Mouse (Mus musculus): ENCODE results near the gene Pnrc1. TPM values are rescaled to one million over a fixed set of nuclear protein-coding genes. Genes with fewer than 3 reads are reported as not detected.

The Pnrc1 gene
- polyA plus RNA-seq, 1 experiment from 2014 or later, result 95.0 TPM

DNA sequence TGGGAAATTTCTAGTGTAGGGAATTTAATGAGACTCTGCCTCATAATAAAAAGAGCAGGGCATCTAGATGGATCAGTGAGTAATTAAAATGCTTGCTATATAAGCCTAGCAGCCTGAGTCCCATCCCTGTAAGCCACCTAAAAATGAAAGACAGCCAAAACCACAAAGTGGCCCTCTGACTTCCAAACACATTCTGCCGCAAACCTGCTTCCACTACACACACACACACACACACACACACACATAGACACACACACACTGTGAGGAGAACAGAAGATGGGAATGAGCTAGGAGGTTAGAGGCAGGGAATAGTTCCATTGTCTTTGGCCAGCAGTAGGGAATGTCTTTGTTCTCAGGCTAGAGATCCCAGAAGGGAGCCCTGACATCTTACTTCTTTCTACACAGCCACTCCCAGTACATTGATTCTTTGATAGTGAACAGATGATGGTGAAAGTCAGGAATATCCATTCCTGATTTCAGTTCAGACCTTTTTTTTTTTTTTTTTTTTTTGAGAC, 40.2 kb downstream of the Pnrc1 start:
- H3K4me2 ChIP-seq, result no peak overlapping the region
- no peak overlapping the region for H3K4me3 ChIP-seq (ENCODE audit: low read depth, low read length)
- no peak overlapping the region; the same call in 1 of the 2 replicates for H3K27ac ChIP-seq (ENCODE audit: low read depth, low read length)
- no peaks in the 10 kb centered on the region for H3K9me3 ChIP-seq (ENCODE audit: control insufficient read depth, low read length)
- DNase-seq (ENCODE audit: low spot score, missing footprints) (no peak), ATAC-seq (ENCODE audit: low FRiP score) (no peak)
- H3K4me1 ChIP-seq (ENCODE audit: control insufficient read depth, insufficient read depth, low read length), result peaks cover 5% of the 10 kb centered on the region
- H3K27me3 ChIP-seq (ENCODE audit: control insufficient read depth, insufficient read depth, low read length), result no peaks in the 10 kb centered on the region
- H3K36me3 ChIP-seq (ENCODE audit: control insufficient read depth, insufficient read depth, low read length), result no peaks in the 10 kb centered on the region
- WGBS, result 87% methylated on average over 1 of the region's 1 CpGs
- no peak overlapping the region for H3K9ac ChIP-seq (ENCODE audit: low read length)

DNA sequence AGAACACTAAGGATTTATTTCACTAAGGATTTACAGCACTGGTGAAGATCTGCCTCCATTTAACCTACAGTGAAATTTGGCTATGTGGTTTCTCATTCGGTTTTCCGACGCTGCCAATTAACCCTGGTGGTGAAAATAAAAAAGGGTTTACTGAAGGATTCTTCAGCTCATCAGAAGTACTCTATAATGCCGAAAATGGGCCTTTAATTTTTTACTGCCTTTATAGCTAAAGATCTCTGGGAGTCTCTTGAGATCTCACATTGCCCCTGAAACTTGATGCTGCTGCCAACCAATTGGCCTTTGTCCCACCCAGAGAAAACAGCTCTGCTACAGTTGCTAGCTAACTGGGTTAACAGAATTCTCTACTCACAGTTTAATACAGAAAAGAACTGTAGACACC, 41.0 kb downstream of the Pnrc1 start:
- no peak for DNase-seq (ENCODE audit: low spot score, missing footprints)
- H3K9ac ChIP-seq (ENCODE audit: low read length), result peak overlapping the region; percentile 95
- peak overlapping the region; percentile 97 for H3K4me3 ChIP-seq (ENCODE audit: low read depth, low read length)
- H3K27me3 ChIP-seq (ENCODE audit: control insufficient read depth, insufficient read depth, low read length), result no peaks in the 10 kb centered on the region
- no peaks in the 10 kb centered on the region; the same call in 1 of the 2 replicates for H3K36me3 ChIP-seq (ENCODE audit: control insufficient read depth, insufficient read depth, low read length)
- H3K4me1 ChIP-seq (ENCODE audit: control insufficient read depth, insufficient read depth, low read length), result peaks cover 5% of the 10 kb centered on the region
- 6% methylated on average over 4 of the region's 4 CpGs for WGBS
- peak overlapping the region; percentile 41 for H3K27ac ChIP-seq (ENCODE audit: low read depth, low read length)
- H3K9me3 ChIP-seq (ENCODE audit: control insufficient read depth, low read length), result no peaks in the 10 kb centered on the region
- H3K4me2 ChIP-seq, result peak overlapping the region; percentile 27
- ATAC-seq (ENCODE audit: low FRiP score), result no peak

DNA sequence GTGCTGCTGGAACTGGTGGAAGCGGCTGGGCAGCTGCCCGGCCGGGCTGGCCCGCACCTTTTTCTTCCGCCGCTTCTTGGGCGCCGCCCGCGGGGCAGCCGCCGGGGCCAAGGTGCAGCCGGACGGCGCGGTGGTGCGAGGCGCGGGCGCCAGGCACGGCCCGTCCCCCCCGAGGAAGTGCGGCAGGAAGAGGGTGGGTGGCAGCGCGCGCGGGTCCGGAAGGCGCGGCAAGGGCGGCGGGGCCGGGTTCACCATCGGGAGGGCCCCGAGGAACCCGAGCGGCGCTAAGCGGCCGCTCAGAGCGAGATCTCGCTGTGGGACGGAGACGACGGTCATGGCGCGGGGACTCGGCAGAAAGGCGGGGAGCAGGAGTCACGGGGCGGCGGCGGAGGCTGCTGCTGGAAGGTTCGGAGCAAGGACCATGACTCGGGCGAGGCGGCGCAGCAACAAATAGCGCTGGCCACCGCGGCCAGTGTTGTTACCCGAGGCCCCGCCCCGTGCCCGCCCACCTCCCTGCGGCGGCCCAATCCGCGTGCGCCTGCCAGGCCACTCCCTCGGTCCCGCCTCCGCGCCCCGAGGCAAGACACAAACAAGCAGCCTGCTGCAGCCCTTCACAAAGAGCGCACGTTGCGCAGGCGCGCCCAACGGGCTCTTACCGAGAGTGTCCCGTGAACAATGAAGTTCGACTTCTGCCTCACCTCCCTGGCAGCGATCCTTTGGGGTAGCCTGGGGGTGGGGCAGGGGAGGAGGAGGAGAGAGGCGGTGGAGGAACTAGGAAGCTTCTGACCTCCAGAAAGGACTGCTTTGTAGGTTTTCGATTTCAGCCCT, 41.7 kb downstream of the Pnrc1 start:
- H3K4me3 ChIP-seq (ENCODE audit: low read depth, low read length), result peak overlapping the region; percentile 97
- peak; percentile 94 for ATAC-seq (ENCODE audit: low FRiP score)
- H3K9ac ChIP-seq (ENCODE audit: low read length), result peak overlapping the region; percentile 95
- H3K27me3 ChIP-seq (ENCODE audit: control insufficient read depth, insufficient read depth, low read length), result no peaks in the 10 kb centered on the region
- peak overlapping the region; percentile 97 for H3K27ac ChIP-seq (ENCODE audit: low read depth, low read length)
- no peaks in the 10 kb centered on the region; the same call in 1 of the 2 replicates for H3K36me3 ChIP-seq (ENCODE audit: control insufficient read depth, insufficient read depth, low read length)
- peaks cover 5% of the 10 kb centered on the region for H3K4me1 ChIP-seq (ENCODE audit: control insufficient read depth, insufficient read depth, low read length)
- under 1% methylated on average over 79 of the region's 88 CpGs for WGBS
- H3K9me3 ChIP-seq (ENCODE audit: control insufficient read depth, low read length), result no peaks in the 10 kb centered on the region
- H3K4me2 ChIP-seq, result peak overlapping the region; percentile 78
- DNase-seq (ENCODE audit: low spot score, missing footprints), result peak; percentile 99

DNA sequence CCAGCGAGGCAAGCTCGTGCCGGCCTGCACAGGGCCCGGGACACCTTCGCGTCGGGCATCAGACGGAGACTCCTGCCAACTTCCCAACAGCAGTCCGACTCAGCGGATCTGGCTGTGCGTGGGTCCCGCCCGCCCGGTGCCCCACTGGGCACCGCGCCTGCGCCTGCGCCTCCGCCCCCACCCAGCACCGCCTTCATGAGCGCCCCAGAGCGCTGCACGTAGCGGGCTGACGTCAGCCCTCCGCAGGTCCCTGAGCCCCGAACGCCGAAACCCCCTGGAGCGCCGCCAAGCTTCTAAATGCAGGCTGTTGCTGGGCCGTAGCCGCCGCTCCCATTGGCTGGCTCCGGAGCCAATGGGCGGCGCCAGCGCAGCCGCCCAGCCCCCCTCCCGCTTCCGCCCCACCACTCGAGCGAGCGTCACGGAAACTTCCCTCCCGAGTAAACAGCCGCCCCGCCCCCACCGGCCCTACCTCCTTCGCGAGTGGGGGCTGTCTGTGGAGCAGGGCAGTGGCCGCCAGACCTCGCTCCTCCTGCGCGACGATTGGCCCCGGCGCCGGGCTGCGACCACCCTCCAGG, 42.4 kb downstream of the Pnrc1 start:
- Histone ChIP-seq H3K36me3 (ENCODE audit: control insufficient read depth, insufficient read depth, low read length) (no peaks in the 10 kb centered on the region; the same call in 1 of the 2 replicates), H3K9ac (ENCODE audit: low read length) (peak overlapping the region; percentile 95), H3K9me3 (ENCODE audit: control insufficient read depth, low read length) (no peaks in the 10 kb centered on the region), H3K27me3 (ENCODE audit: control insufficient read depth, insufficient read depth, low read length) (no peaks in the 10 kb centered on the region), H3K4me3 (ENCODE audit: low read depth, low read length) (peak overlapping the region; percentile 97), H3K4me1 (ENCODE audit: control insufficient read depth, insufficient read depth, low read length) (peaks cover 5% of the 10 kb centered on the region), H3K27ac (ENCODE audit: low read depth, low read length) (peak overlapping the region; percentile 97), H3K4me2 (peak overlapping the region; percentile 78)
- ATAC-seq (ENCODE audit: low FRiP score), result peak; percentile 92
- peak; percentile 99 for DNase-seq (ENCODE audit: low spot score, missing footprints)
- under 1% methylated on average over 52 of the region's 60 CpGs for WGBS

GRCm38 (mm10) chr4:33245853-33246395, 44.0 kb downstream of the Pnrc1 start:
- no peak overlapping the region for H3K4me2 ChIP-seq
- DNase-seq (ENCODE audit: low spot score, missing footprints), result no peak
- ATAC-seq (ENCODE audit: low FRiP score), result no peak
- no peak overlapping the region for H3K9ac ChIP-seq (ENCODE audit: low read length)
- H3K9me3 ChIP-seq (ENCODE audit: control insufficient read depth, low read length), result no peaks in the 10 kb centered on the region
- H3K4me1 ChIP-seq (ENCODE audit: control insufficient read depth, insufficient read depth, low read length), result peaks cover 5% of the 10 kb centered on the region
- no peak overlapping the region for H3K4me3 ChIP-seq (ENCODE audit: low read depth, low read length)
- H3K27me3 ChIP-seq (ENCODE audit: control insufficient read depth, insufficient read depth, low read length), result no peaks in the 10 kb centered on the region
- 90% methylated on average over 14 of the region's 14 CpGs for WGBS
- H3K36me3 ChIP-seq (ENCODE audit: control insufficient read depth, insufficient read depth, low read length), result no peaks in the 10 kb centered on the region; the same call in 1 of the 2 replicates
- no peak overlapping the region for H3K27ac ChIP-seq (ENCODE audit: low read depth, low read length)

DNA sequence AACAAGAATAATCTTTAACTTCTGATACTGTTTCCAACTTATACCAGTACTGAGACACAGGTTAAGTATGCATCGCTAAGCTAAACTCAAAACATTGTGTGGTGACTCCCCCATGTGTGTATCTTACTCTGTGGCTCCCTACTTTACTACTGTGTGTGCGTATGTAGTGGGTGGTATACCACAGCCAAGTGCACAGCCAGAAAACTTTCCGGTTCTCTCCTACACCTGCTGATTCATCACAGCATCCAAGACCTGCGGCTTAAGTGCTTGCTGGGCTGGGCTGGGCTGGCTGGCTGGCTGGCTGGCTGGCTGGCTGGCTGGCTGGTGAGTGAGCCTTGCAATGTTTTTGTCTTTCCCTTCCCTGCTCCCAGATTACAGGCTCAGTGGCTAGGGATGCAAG, 46.0 kb downstream of the Pnrc1 start:
- Histone ChIP-seq H3K27me3 (ENCODE audit: control insufficient read depth, insufficient read depth, low read length) (no peaks in the 10 kb centered on the region), H3K36me3 (ENCODE audit: control insufficient read depth, insufficient read depth, low read length) (no peaks in the 10 kb centered on the region; the same call in 1 of the 2 replicates), H3K4me2 (no peak overlapping the region), H3K9me3 (ENCODE audit: control insufficient read depth, low read length) (no peaks in the 10 kb centered on the region), H3K4me3 (ENCODE audit: low read depth, low read length) (no peak overlapping the region), H3K9ac (ENCODE audit: low read length) (no peak overlapping the region), H3K4me1 (ENCODE audit: control insufficient read depth, insufficient read depth, low read length) (peaks cover 3% of the 10 kb centered on the region), H3K27ac (ENCODE audit: low read depth, low read length) (no peak overlapping the region)
- no peak for ATAC-seq (ENCODE audit: low FRiP score)
- no peak for DNase-seq (ENCODE audit: low spot score, missing footprints)
- 91% methylated on average over 4 of the region's 4 CpGs for WGBS

DNA sequence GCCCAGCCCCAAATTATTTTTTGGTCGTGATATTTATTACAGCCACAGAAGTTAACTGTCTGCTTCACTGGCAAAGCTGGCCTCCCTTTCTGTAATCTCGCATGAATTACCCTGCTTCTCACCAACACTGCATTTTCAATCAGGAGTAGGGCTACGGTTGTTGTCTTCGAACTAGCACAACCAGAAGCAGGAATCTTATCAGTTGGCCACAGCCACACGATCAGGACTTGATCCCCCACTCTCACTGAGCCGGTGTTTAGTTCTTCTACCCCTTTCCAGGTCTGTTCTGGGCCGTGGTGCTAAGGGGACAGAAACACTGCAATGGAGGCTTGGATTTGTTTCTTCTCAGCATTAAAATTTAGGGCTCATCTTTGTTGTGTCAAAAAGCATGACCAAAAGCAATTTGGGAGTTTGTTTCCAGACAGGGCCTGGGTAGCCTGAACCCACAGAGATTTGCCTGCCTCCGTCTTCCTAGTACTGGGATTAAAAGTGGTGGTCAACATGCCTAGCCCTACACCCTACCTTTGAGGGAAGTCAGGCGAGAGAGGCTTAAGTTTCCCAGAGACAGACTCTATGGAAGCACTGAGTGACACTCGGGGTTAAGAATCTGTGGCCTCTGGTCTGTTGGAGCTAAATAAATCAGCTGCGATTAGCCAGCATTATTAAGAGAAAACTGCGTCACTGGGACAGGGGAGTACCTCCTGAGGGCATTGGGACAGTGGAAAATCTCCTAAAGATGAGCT, 46.8 kb downstream of the Pnrc1 start:
- Histone ChIP-seq H3K4me1 (ENCODE audit: control insufficient read depth, insufficient read depth, low read length) (peaks cover 3% of the 10 kb centered on the region), H3K27ac (ENCODE audit: low read depth, low read length) (no peak overlapping the region), H3K9me3 (ENCODE audit: control insufficient read depth, low read length) (no peaks in the 10 kb centered on the region), H3K4me3 (ENCODE audit: low read depth, low read length) (no peak overlapping the region), H3K36me3 (ENCODE audit: control insufficient read depth, insufficient read depth, low read length) (no peaks in the 10 kb centered on the region; the same call in 1 of the 2 replicates), H3K27me3 (ENCODE audit: control insufficient read depth, insufficient read depth, low read length) (no peaks in the 10 kb centered on the region), H3K4me2 (no peak overlapping the region), H3K9ac (ENCODE audit: low read length) (no peak overlapping the region)
- no peak for ATAC-seq (ENCODE audit: low FRiP score)
- peak; percentile 88 for DNase-seq (ENCODE audit: low spot score, missing footprints)
- 81% methylated on average over 12 of the region's 12 CpGs for WGBS

- no peak overlapping the region for H3K4me2 ChIP-seq
- no peaks in the 10 kb centered on the region; the same call in 1 of the 2 replicates for H3K36me3 ChIP-seq (ENCODE audit: control insufficient read depth, insufficient read depth, low read length)
- WGBS, result 70% methylated on average over 5 of the region's 5 CpGs
- ATAC-seq (ENCODE audit: low FRiP score), result no peak
- H3K27ac ChIP-seq (ENCODE audit: low read depth, low read length), result no peak overlapping the region
- H3K27me3 ChIP-seq (ENCODE audit: control insufficient read depth, insufficient read depth, low read length), result no peaks in the 10 kb centered on the region
- H3K9ac ChIP-seq (ENCODE audit: low read length), result no peak overlapping the region
- DNase-seq (ENCODE audit: low spot score, missing footprints), result no peak
- no peaks in the 10 kb centered on the region for H3K9me3 ChIP-seq (ENCODE audit: control insufficient read depth, low read length)
- H3K4me1 ChIP-seq (ENCODE audit: control insufficient read depth, insufficient read depth, low read length), result peaks cover 3% of the 10 kb centered on the region
- no peak overlapping the region for H3K4me3 ChIP-seq (ENCODE audit: low read depth, low read length)
Measured at GRCm38 (mm10) chr4:33242536-33242935, 47.4 kb downstream of the Pnrc1 start.

Measured in midbrain, embryonic 11.5 days (tissue).